Mouse (Mus musculus): ENCODE results near the gene Poglut1.

Poglut1 gene

GRCm38 (mm10) chr16:38549479-38550396, at the start of gene Poglut1:
Gene Poglut1 (minus strand): TSS chr16:38550258.
- DNase-seq: peak; percentile 71

- no peak for DNase-seq
Measured at GRCm38 (mm10) chr16:38598986-38599680, 49.1 kb upstream of the Poglut1 start.

GRCm38 (mm10) chr16:38596651-38597050, 46.6 kb upstream of the Poglut1 start:
- no peak for DNase-seq

- no peak for DNase-seq
Measured at GRCm38 (mm10) chr16:38596099-38596498, 46.0 kb upstream of the Poglut1 start.

GRCm38 (mm10) chr16:38594435-38594834, 44.4 kb upstream of the Poglut1 start:
- no peak for DNase-seq

- DNase-seq: no peak
Measured at GRCm38 (mm10) chr16:38592946-38593345, 42.9 kb upstream of the Poglut1 start.

GRCm38 (mm10) chr16:38592026-38592678, 42.1 kb upstream of the Poglut1 start:
- DNase-seq: peak; percentile 26

- no peak for DNase-seq
Measured at GRCm38 (mm10) chr16:38591506-38591905, 41.4 kb upstream of the Poglut1 start.

GRCm38 (mm10) chr16:38587572-38587971, 37.5 kb upstream of the Poglut1 start:
- DNase-seq: no peak

- no peak for DNase-seq
Measured at GRCm38 (mm10) chr16:38587163-38587562, 37.1 kb upstream of the Poglut1 start.

- no peak for DNase-seq
Measured at GRCm38 (mm10) chr16:38585186-38585585, 35.1 kb upstream of the Poglut1 start.

- DNase-seq: no peak
Measured at GRCm38 (mm10) chr16:38584761-38585160, 34.7 kb upstream of the Poglut1 start.

- no peak for DNase-seq
Measured at GRCm38 (mm10) chr16:38571481-38571880, 21.4 kb upstream of the Poglut1 start.

GRCm38 (mm10) chr16:38568192-38568591, 18.1 kb upstream of the Poglut1 start:
- DNase-seq: no peak

GRCm38 (mm10) chr16:38563516-38563915, 13.5 kb upstream of the Poglut1 start:
- DNase-seq: no peak

GRCm38 (mm10) chr16:38562968-38563327, 12.9 kb upstream of the Poglut1 start:
- DNase-seq: no peak

- peak; percentile 94 for DNase-seq
Measured at GRCm38 (mm10) chr16:38562131-38562967, 12.3 kb upstream of the Poglut1 start.

- DNase-seq: no peak
Measured at GRCm38 (mm10) chr16:38558221-38558748, 8.2 kb upstream of the Poglut1 start, which contains the start of gene Tmem39a. Gene Tmem39a (plus strand): TSS chr16:38558698.

- no peak for DNase-seq
Measured at GRCm38 (mm10) chr16:38555988-38556387, 5.9 kb upstream of the Poglut1 start.

- DNase-seq: no peak
Measured at GRCm38 (mm10) chr16:38548000-38548399, 2.1 kb downstream of the Poglut1 start.

GRCm38 (mm10) chr16:38538716-38539380, 11.2 kb downstream of the Poglut1 start:
- DNase-seq: no peak
